Mouse (Mus musculus) liver, embryonic 13.5 days (tissue): ENCODE data around the gene Dyrk1a. TPM values are rescaled to one million over a fixed set of nuclear protein-coding genes. Genes with fewer than 3 reads are reported as not detected.
A peak's percentile ranks its signal among the peaks of the same experiment; 100 is the strongest.

Source experiments
- ATAC-seq: fragments of 200-750 bp; cut with Nextera tagmentation; 2 replicates; pipeline ENCODE4 v1.8.0; 2017; ENCODE audit warnings: low read depth, mild to moderate bottlenecking, moderate number of reproducible peaks, moderate library complexity
- DNase-seq: peaks from one replicate; pipeline ENCODE4 v3.0.0; 2022
- H3K27ac ChIP-seq: fragments of 300-500 bp; sonication (generic); 2 replicates; pipeline ENCODE4 v1.5.1; 2015; ENCODE audit warnings: moderate library complexity, mild to moderate bottlenecking, inconsistent platforms
- H3K27me3 ChIP-seq: fragments of 300-500 bp; sonication (generic); 2 replicates; pipeline ENCODE4 v1.6.1; 2015; ENCODE audit warnings: mild to moderate bottlenecking, inconsistent platforms
- H3K36me3 ChIP-seq: fragments of 300-500 bp; sonication (generic); 2 replicates; pipeline ENCODE4 v1.6.1; 2015; ENCODE audit warnings: mild to moderate bottlenecking, inconsistent platforms
- H3K4me1 ChIP-seq: fragments of 300-500 bp; sonication (generic); replicated peaks from 2 replicates; pipeline ENCODE4 v1.6.1; 2015; ENCODE audit warnings: inconsistent platforms
- H3K4me2 ChIP-seq: fragments of 300-500 bp; sonication (generic); 2 replicates; pipeline ENCODE4 v1.6.1; 2015; ENCODE audit warnings: inconsistent platforms, mild to moderate bottlenecking, moderate library complexity
- H3K4me3 ChIP-seq: fragments of 300-500 bp; sonication (generic); replicated peaks from 2 replicates; pipeline ENCODE4 v1.5.1; 2015; ENCODE audit warnings: mild to moderate bottlenecking, inconsistent platforms
- H3K9ac ChIP-seq: fragments of 300-500 bp; sonication (generic); 2 replicates; pipeline ENCODE4 v1.6.1; 2015; ENCODE audit warnings: mild to moderate bottlenecking, inconsistent platforms
- H3K9me3 ChIP-seq: fragments of 300-500 bp; sonication (generic); replicated peaks from 2 replicates; pipeline ENCODE4 v1.6.1; 2016; ENCODE audit warnings: inconsistent platforms
- WGBS: fragments of 180-500 bp; shearing (Covaris S2); methylation state at CpG from one replicate; pipeline ENCODE4 v1.1.7; 2015; ENCODE audit not compliant: insufficient replicate concordance; 5-methylcytosine and 5-hydroxymethylcytosine counted together
- polyA plus RNA-seq: library from polyadenylated mRNA; unstranded; fragments of >200 nt; fragmentation: Nextera tagmentation; extraction: Ambion mirVana; gene quantifications from 2 replicates; pipeline ENCODE4 v1.2.1, GENCODE M21; 2015

The Dyrk1a gene
- polyA plus RNA-seq, 1 experiment from 2014 or later = 5.3 TPM

DNA sequence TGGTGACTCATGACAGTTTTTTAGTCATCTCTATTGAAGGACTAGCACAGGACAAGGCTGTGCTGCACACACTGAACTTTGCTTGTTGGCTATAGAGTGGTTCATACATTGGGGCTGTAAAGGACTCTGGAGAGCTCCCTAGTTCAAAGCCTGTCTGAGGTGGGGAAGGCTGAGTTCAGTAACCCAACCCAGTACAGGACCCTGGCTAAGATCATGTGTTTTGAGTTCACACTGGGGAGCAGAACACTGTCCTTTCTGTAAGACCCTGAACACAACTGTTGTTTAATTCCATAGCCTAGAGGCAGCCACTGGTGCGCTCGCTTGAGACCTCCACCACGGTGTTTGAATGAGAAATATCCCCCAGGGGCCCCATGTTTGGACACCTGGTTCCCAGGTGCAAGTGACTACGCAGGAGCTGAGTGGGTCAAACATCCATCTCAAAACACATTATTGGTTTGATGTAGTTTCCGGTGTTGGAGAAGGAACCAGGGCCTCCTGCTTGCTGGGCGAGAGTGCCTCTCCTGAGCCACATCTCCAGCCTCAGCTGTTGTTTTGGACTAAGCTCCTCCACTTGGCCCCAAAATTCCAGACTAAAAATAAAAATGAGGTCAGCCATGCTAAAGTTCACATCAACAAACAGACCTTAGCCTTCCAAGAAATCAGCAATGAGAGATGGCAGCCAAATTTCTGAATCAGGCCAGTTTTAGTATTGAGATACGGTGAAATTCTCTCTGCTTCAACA lies 33.2 kb upstream of the Dyrk1a start:
- Histone ChIP-seq H3K27me3 (no peaks in the 10 kb centered on the region), H3K9me3 (no peaks in the 10 kb centered on the region), H3K4me2 (0 out of 2 replicates have a peak overlapping the region, but pooled peaks have one; percentile 2), H3K4me1 (peaks cover 13% of the 10 kb centered on the region), H3K27ac (no peak overlapping the region), H3K4me3 (no peak overlapping the region), H3K36me3 (no peaks in the 10 kb centered on the region), H3K9ac (no peak overlapping the region)
- ATAC-seq (no peak), DNase-seq (no peak)
- WGBS = 78% methylated on average over 7 of the region's 7 CpGs

DNA sequence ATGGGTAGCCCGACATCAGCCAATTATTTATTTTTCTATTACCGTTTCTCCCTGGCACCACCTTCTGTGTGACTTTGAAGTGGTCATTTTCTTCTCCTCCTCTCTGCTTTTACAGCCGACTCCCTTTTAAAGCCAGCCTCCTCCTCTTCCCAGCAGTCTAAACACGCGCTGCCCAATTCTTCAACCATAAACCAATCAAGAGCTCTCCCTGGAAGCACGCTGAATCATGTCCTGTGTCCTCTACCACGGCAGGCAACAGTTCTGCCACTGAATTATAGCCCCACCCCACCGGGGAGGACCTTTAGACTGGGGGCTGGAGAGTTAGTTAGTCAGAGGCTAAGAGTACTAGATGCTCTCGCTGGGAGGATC lies 32.7 kb upstream of the Dyrk1a start:
- 0 out of 2 replicates have a peak overlapping the region, but pooled peaks have one; percentile 2 for H3K4me2 ChIP-seq
- 32% methylated on average over 9 of the region's 9 CpGs for WGBS
- DNase-seq = no peak

DNA sequence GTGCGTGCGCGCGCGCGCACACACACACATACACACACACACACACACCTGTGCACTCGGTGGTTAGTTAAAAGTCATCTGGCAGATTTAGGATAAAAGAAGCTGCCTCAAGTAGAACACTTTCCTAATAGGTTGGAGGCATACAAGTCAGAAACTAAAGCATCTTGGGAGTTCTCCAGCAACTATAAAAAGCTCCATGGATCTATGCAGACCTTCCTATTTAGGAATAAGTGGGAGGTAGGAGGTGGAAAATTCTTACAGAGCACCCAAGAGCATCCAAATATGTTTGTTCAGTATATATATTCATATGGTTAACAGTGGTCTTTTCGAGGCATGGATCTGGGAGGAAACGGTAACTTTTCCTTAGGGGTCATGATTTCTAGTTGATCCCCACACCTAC lies 29.7 kb upstream of the Dyrk1a start:
- DNase-seq (no peak), ATAC-seq (no peak)
- H3K4me2 ChIP-seq = no peak overlapping the region
- H3K36me3 ChIP-seq = no peaks in the 10 kb centered on the region
- peaks cover 19% of the 10 kb centered on the region for H3K4me1 ChIP-seq
- H3K9ac ChIP-seq = no peak overlapping the region
- H3K9me3 ChIP-seq = no peaks in the 10 kb centered on the region
- no peak overlapping the region for H3K27ac ChIP-seq
- 88% methylated on average over 9 of the region's 9 CpGs for WGBS
- H3K27me3 ChIP-seq = no peaks in the 10 kb centered on the region
- no peak overlapping the region for H3K4me3 ChIP-seq

More for the DNA sequence above, 32.7 kb upstream of the Dyrk1a start:
- no peaks in the 10 kb centered on the region for H3K9me3 ChIP-seq
- peaks cover 13% of the 10 kb centered on the region for H3K4me1 ChIP-seq
- no peaks in the 10 kb centered on the region for H3K36me3 ChIP-seq
- no peak overlapping the region for H3K9ac ChIP-seq
- H3K27me3 ChIP-seq = no peaks in the 10 kb centered on the region
- no peak overlapping the region for H3K27ac ChIP-seq
- no peak overlapping the region for H3K4me3 ChIP-seq
- ATAC-seq = peak; percentile 73

DNA sequence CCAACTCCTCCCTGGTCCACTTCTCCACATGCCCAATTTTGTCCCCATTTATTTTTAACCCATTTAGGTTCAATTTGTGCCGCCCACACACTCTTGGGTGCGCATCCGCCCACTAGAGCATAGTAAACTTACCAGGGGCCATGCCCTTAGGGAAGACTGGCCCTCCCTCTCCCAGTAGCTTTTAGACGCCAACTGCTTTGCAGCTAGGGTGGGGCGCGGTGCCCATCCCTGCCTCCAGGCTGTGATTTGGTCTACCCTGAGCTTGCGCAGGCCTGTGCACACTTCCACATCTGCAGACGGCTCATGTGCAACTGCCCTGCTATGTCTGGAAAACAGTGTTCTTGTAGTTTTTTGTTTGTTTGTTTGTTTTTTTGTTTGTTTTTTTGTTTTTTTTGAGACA lies 26.9 kb upstream of the Dyrk1a start:
- H3K9me3 ChIP-seq = no peaks in the 10 kb centered on the region
- peaks cover 11% of the 10 kb centered on the region for H3K4me1 ChIP-seq
- H3K36me3 ChIP-seq = no peaks in the 10 kb centered on the region
- H3K4me2 ChIP-seq = no peak overlapping the region
- 77% methylated on average over 8 of the region's 8 CpGs for WGBS
- no peak overlapping the region for H3K9ac ChIP-seq
- no peaks in the 10 kb centered on the region for H3K27me3 ChIP-seq
- no peak for ATAC-seq
- H3K4me3 ChIP-seq = no peak overlapping the region
- H3K27ac ChIP-seq = no peak overlapping the region
- DNase-seq = no peak

DNA sequence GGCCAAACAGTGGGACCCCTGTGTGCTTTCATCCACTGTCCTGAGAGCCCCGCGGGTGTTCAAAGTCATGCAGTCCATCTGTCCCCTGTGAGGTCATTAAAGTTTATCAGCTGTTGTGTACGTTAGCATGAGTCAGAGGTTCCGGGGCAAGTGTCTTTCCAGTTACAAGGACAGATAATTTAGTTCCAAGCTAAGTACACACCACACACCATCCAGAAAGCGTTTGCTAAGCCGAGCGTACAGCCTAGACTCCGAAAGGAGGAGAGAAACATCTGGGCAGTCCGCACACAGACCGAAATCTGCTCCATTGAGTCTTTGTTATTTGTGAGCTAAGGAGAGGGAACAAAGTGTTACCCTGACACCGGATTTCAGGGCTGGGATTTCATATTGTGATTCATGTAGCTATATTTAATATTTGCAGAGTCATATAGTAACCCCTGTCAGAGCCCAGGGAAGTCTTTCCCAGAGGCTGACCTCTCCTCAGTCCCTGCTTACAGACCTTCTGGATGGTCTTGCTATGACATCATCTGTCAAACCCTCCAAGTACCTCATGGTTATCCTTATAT lies 25.2 kb upstream of the Dyrk1a start:
- DNase-seq (no peak), ATAC-seq (peak; percentile 64)
- Histone ChIP-seq H3K4me2 (0 out of 2 replicates have a peak overlapping the region, but pooled peaks have one; percentile 10), H3K9me3 (no peaks in the 10 kb centered on the region), H3K36me3 (no peaks in the 10 kb centered on the region), H3K27ac (peak overlapping the region; percentile 51), H3K27me3 (no peaks in the 10 kb centered on the region), H3K4me1 (peaks cover 11% of the 10 kb centered on the region), H3K4me3 (no peak overlapping the region), H3K9ac (no peak overlapping the region)
- WGBS = 54% methylated on average over 11 of the region's 11 CpGs

DNA sequence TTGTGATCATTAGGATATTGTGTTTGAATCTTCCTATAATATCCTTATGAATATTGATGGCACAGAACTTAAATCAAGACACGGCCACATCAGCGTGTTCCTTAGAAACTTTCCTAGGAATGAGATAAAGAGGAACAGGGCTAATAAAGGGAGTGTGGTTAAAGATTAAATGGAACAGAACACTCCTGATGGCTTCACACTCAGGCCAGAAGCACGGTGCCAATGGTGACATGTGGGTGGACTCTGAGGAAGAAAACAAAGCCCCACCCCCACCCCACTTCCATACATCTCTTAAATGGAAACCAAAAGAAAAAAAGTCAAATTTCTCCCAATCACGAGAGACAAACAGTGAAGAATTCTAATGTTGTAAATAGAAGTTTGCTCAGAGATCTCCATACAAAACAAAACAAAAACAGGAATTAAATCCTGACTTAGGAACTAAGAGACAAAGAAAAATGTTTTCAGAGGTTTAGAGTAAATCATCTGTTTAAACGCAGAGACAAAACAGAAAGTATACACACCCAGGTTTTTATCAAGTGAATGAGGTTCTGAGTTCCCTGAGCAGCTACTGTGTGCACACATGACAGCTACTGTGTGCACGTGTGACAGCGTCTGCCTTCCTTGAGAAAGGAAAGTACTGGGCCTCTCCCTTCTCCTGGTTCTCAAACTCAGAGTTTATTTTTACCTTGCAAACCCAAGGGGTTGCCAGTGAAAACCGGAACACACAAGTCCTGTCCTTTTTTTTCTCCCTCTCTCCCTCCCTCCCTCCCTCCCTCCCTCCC lies 23.8 kb upstream of the Dyrk1a start:
- 38% methylated on average over 8 of the region's 8 CpGs for WGBS
- Histone ChIP-seq H3K27ac (no peak overlapping the region), H3K4me2 (no peak overlapping the region), H3K4me3 (no peak overlapping the region), H3K36me3 (no peaks in the 10 kb centered on the region), H3K27me3 (no peaks in the 10 kb centered on the region), H3K9me3 (no peaks in the 10 kb centered on the region), H3K4me1 (peaks cover 11% of the 10 kb centered on the region), H3K9ac (no peak overlapping the region)
- DNase-seq (no peak), ATAC-seq (no peak)

DNA sequence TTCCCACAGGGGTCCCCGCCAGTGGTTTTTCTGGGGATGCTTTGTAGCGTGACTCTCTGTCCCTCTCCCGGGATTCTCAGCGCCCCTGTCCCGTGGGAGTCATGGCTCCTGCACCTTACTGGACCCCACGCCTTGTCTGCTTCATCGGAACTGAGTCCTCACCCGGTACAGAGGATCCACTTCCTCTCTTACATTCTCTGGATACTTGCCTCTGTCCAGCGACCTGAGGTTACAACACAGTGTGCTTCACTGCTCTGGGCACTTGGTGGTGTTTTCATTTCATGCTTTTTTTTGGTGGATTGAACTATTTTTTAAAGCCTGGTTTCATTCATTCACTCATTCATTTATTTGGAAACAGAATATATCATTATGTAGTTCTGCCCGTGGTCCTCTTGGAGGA lies 20.0 kb upstream of the Dyrk1a start:
- ATAC-seq (no peak), DNase-seq (no peak)
- H3K36me3 ChIP-seq = no peaks in the 10 kb centered on the region
- peaks cover 16% of the 10 kb centered on the region for H3K4me1 ChIP-seq
- no peak overlapping the region for H3K4me3 ChIP-seq
- no peak overlapping the region for H3K27ac ChIP-seq
- no peak overlapping the region for H3K9ac ChIP-seq
- H3K4me2 ChIP-seq = no peak overlapping the region
- no peaks in the 10 kb centered on the region for H3K27me3 ChIP-seq
- no peaks in the 10 kb centered on the region; the same call in 1 of the 2 replicates for H3K9me3 ChIP-seq
- WGBS = 50% methylated on average over 10 of the region's 10 CpGs

DNA sequence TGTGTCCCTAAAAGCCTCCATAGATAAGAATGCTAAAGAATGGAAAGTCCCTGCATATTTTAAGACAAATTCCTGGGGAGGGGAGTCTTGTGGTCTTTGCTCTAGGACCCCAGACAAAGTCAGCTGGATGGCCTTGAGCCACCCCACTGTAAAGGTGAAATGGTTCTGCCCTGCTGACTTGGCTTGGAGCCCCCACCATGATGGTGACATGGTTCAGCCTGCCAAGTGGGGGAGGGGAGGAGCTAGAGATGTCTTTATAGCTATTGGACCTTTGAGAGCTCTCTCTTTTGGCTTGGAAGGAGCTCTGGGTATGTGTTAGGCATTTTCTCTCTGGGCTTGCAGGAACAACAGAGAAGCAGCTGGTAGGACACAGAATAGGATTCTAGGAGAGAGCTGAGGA lies 17.9 kb upstream of the Dyrk1a start:
- Histone ChIP-seq H3K27me3 (no peaks in the 10 kb centered on the region), H3K4me2 (no peak overlapping the region), H3K4me1 (peaks cover 9% of the 10 kb centered on the region), H3K36me3 (no peaks in the 10 kb centered on the region), H3K4me3 (no peak overlapping the region), H3K9me3 (no peaks in the 10 kb centered on the region; the same call in 1 of the 2 replicates), H3K27ac (no peak overlapping the region), H3K9ac (no peak overlapping the region)
- ATAC-seq = no peak
- DNase-seq = no peak

DNA sequence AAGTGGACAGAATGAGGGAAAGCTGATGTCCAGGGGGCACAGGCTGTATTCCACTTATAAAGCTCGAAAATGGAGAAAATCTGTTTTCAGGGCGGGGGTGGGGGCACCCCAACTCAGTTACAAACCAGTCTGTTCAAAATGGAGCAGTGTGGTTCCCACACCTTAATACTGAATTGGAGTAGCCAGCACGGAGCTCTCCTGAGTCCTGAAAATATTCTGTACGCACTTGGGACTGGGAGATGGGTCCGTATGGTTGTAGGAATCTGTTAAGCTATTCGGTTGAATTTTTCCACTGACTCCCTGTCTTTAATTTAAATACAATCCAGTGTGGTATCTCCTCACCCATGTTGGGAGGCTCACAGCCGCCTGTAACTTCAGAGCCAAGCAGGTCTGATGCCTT lies 14.5 kb upstream of the Dyrk1a start:
- DNase-seq (no peak), ATAC-seq (no peak)
- Histone ChIP-seq H3K4me2 (no peak overlapping the region), H3K27me3 (no peaks in the 10 kb centered on the region), H3K36me3 (no peaks in the 10 kb centered on the region), H3K4me1 (peaks cover 25% of the 10 kb centered on the region), H3K4me3 (no peak overlapping the region), H3K9ac (no peak overlapping the region), H3K9me3 (no peaks in the 10 kb centered on the region; the same call in 1 of the 2 replicates), H3K27ac (no peak overlapping the region)
- WGBS = 70% methylated on average over 7 of the region's 7 CpGs

DNA sequence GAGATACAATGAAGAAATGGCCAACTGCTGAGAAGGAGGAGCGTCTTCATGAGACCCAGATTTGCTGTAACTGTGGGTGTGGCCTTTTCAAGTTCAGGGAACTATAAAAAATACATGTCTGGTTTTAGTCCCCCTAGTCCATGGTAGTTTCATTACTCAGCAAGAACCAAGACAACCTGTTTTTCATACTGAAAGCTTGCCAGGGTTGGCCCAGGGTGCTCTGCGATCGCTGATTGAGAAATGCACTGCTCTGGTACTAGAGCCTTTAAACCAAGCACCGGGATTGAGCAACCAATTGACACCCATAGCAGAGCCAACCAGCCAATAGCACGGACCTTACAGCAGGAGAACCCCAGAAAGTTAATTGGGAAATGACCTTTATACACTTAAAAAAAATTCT lies 13.6 kb upstream of the Dyrk1a start:
- ATAC-seq = no peak
- no peak overlapping the region for H3K9ac ChIP-seq
- H3K4me2 ChIP-seq = no peak overlapping the region
- DNase-seq = no peak
- no peaks in the 10 kb centered on the region for H3K36me3 ChIP-seq
- H3K4me3 ChIP-seq = no peak overlapping the region
- H3K4me1 ChIP-seq = peaks cover 31% of the 10 kb centered on the region
- WGBS = 69% methylated on average over 5 of the region's 5 CpGs
- H3K27ac ChIP-seq = no peak overlapping the region
- H3K9me3 ChIP-seq = no peaks in the 10 kb centered on the region; the same call in 1 of the 2 replicates
- no peaks in the 10 kb centered on the region for H3K27me3 ChIP-seq

DNA sequence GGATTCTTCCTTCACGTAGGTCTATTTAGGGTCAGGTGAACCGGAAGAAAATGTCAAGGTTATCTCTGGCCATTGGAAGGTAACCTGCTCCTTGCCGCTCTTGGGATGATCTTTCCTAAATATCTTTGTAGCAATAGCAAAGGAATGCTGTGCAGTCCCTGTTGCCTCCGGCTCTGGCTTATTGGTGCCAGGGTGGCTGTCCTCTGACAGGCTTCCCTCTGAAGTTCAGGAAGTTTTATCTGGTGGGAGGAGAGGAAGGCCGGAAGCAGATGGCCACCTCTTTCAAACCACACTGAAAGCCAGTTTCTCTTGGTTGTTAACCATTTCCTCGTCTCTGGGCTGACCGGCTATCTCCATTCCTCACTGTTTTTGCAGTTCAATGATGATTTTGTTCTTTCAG lies 10.5 kb upstream of the Dyrk1a start:
- H3K4me3 ChIP-seq = 0 out of 2 replicates have a peak overlapping the region, but pooled peaks have one; percentile 21
- WGBS = 4% methylated on average over 7 of the region's 7 CpGs
- DNase-seq = no peak
- peak overlapping the region; percentile 27 for H3K4me2 ChIP-seq
- H3K27me3 ChIP-seq = no peaks in the 10 kb centered on the region
- ATAC-seq = 0 out of 2 replicates have a peak, but pooled peaks have one; percentile 4
- H3K27ac ChIP-seq = peak overlapping the region; percentile 69
- no peaks in the 10 kb centered on the region; the same call in 1 of the 2 replicates for H3K9me3 ChIP-seq
- no peaks in the 10 kb centered on the region for H3K36me3 ChIP-seq
- peaks cover 22% of the 10 kb centered on the region for H3K4me1 ChIP-seq
- H3K9ac ChIP-seq = no peak overlapping the region
